Mouse (Mus musculus) gastrocnemius, postnatal 10 days (tissue): ENCODE data around the gene Gxylt2. TPM values are rescaled to one million over a fixed set of nuclear protein-coding genes. Genes with fewer than 3 reads are reported as not detected.

Experiments used
- DNase-seq: peaks from one replicate; pipeline ENCODE4 v3.0.0; 2021; ENCODE audit warnings: mixed read lengths
- long read RNA-seq, 2 experiments: library from polyadenylated mRNA; stranded (forward); transcript quantifications; one replicate each; pipeline ENCODE4 v2.0.0; 2021
- total RNA-seq, 2 experiments: library from RNA; stranded (reverse); gene quantifications; 2 replicates each; pipeline ENCODE4 v1.2.3; 2021

Gene Gxylt2
- 1 to 10 TPM; 5.0 to 7.9 TPM for total RNA-seq
- long read RNA-seq, experiment 1, full-length matches to known transcripts: 4 of 6 reads
- long read RNA-seq, experiment 1, partial matches to known transcripts: 0 of 6 reads
- long read RNA-seq, experiment 1, other reads (novel, unspliced or antisense): 2 of 6 reads
- long read RNA-seq, experiment 2: 0 reads

DNA sequence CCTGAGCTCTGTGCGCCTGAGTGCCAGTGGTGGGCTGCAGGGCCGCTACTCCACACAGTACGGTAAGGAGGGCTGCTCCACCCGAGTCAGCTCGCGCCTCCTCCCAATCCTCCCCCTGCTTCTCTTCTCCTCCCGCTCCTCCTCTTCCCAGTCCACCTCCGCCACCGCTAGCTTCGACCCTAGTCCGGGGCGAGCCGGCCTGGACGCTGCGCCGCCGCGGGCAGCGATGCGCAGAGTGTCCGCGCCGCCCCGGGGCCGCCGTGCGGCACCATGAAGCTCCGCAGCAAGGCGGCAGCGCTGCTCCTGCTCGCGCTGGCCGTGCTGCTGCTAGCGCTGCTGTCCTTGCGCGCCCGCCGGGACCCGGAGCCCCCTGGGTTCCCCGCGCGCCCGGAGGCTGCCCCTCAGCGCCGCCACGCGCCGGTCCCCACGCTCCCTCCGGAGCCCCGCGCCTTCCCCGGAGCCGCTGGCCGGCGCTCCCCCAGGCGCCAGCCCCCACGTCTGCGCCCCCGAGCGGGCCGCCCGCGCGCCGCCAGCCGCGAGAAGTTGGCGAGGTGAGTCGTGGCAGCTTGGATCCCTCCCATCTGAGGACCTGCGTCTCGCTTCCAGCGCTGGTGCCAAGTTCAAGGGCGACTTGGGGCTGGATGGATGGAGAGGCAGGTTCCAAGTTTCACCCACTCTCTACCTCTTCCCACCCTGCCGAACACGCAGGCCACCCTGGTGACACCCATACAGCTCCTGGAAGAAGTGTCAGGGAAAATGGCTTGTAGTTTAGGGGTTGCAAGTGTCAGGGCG is at the start of gene Gxylt2:
TSS of gene Gxylt2 (plus strand) at position 161 of the 792 bp plus-strand sequence.
- peak; percentile 55 for DNase-seq

DNA sequence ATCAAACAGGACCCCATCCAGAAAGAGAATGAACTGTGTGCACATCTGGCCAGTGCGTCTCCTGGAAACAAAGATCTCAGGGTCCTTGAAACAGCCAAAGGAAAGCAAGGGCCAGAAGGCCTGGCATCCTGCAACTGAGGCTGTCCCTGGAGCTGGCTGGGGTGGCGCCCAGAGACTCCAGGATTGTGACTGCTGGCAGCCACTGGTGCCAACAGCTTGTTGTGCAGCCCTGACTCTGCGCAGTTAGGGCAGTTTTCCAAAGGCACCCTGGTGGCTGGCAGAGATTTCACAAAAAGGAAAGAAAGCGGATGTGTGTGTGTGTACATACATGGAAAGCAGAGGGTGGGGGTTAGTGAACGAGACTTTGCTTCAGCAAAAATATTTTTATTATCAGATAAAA is 44.1 kb upstream of the Gxylt2 start:
- peak; percentile 73 for DNase-seq

DNA sequence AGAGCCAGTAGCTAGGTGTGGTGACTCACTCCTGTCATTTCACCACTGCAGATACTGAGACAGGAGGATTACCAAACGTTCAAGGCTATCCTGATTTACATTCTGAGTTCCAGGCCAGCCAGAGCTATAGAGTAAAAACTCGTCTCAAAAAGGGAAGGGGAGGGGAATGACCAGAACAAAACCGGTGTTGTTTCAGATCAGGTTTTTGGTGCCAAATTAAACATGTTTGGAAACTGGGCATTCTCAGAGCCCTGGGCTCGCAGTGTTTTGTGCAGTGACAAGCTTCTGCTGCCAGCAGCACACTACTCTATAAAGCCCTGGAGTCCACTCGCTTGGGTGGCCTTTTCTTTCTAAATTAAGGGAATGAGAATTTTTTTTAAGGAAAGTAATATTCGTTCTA is 42.3 kb upstream of the Gxylt2 start:
- no peak for DNase-seq

DNA sequence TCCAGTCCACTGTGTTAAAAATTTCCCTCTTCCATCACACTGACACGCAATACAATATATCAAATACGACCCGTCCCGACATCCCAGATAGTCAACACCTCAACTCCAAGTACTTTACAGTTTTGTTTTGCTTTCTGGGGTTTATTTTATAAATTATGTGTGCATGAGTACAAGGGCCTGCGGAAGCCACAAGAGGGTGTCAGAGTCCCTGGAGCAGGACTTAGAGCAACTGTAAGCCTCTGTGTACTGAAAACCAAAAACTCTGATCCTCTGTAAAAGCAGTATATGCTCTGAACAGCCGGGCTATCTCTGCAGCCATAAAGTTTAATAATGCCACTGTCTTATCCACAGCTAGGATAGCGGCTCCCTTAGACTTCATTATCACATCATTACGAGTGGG is 36.9 kb upstream of the Gxylt2 start:
- DNase-seq: no peak

DNA sequence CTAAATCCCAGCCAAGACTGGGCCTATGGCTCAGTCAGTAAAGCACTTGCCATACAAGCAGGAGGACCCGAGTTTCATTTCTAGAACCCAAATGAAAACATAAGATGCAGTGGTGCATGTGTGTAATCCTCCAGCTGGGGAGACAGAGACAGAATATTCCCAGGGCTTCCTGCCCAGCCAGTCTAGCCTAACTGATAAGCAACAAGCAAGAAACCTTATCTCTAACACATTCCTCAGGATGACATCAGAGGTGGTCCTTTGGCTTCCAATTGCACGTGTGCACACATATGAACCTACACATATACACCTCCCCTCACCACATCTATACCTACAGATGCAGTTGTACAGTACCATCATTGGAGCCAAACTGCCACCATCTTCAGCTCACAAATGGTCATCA is 35.7 kb upstream of the Gxylt2 start:
- DNase-seq: no peak

DNA sequence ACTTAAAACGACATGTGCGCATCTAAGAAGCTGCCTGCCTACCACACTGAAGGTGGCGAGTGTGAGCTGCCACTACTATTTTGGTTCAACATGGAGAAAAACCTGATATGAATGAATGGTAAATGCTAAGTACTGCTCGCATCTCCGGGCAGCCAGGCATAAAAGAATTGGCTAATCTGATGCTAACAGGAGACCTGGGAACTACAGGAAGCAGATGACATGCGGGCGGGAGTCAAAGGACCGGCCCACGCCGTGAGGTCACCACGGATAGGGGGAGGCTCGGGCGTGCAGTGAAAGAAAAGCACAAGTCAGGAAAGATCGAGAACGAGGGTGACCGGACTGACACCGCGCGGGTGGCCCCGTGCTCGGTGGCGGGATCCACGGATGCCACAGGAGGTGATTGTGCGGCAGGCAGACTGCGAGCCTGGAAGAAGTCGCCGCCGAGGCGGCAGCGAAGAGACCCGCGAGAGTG is 34.1 kb upstream of the Gxylt2 start:
- DNase-seq: peak; percentile 49

DNA sequence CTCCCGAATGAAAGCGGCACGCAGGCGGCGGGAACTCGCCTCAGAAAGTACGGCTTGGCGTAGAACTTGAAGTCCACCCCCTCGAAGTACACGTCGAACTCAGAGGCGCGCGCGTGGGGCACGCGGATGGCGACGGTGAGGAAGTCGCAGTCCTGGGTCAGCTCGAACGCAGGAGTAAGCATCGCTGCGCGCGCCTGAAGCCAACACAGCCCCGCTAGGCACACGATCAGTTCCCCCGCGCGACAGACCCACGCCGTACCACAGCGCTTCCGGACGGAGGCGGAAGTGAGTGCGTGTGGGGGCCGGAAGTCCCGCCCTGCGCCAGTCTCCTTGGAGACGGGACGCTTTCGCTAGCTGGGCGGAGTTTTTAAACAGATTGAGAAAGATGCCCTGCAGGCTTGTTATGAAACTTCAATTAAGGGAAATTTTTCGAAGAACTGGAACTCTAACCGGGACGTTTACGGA is 33.6 kb upstream of the Gxylt2 start, which contains the start of gene Shq1:
TSS of gene Shq1 (minus strand) at position 278 of the 465 bp plus-strand sequence.
- DNase-seq: peak; percentile 87

DNA sequence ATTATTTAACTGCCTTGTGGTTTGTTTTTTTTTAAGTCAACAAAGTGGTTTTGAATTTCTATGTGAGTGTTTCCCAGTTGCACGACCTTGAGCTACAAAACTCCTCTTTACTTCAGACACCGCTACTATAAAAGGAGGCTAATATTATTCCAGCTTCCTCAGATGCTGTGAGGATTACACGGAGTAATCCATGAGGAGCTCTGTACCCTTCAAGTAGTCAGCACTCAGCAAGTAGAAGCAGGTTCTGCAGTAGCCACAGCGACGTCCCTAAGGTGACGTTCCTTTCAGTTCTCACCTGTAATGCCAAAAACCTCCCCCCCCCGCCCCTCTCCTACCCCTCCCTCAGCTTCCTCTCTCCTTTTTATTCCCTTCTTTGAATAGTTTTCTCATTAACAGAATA is 33.1 kb upstream of the Gxylt2 start:
- DNase-seq: no peak

DNA sequence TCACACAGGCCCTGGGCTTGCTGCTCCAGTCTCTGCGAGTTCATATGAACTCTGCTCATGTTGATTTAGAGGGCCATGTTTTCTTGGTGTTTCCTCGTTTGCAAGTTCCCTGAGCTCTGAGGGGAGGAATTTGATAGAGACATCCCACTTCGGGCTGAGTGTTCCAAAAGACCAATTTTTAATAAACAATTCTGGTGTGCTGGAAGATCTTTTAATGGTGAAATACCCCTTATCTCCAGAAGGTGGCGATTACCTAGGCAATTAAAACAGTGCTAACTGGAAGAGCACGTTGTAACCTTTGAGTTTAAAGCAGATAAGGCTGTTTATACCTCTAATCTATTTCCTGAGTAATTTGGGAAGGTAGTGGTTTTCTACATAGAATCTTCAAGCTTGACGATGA is 29.6 kb upstream of the Gxylt2 start:
- no peak for DNase-seq

DNA sequence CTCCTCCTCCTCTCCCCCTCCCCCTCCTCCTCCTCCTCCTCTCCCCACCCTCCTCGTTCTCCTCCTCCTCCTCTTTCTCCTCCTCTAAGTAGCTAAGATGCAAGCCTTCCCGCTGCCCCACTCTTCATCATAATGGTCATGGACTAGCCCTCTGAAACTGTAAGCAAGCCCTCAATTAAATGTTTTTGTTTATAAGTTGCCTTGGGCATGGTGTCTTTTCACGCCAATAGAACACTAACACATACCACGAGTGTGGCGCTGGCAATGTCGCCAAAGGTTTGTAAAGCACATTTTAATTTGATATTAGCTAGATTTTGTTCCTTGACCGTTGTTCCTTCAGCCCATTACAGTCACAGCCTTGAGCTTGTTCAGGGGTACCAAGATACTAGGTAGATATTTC is 28.1 kb upstream of the Gxylt2 start:
- DNase-seq: no peak

DNA sequence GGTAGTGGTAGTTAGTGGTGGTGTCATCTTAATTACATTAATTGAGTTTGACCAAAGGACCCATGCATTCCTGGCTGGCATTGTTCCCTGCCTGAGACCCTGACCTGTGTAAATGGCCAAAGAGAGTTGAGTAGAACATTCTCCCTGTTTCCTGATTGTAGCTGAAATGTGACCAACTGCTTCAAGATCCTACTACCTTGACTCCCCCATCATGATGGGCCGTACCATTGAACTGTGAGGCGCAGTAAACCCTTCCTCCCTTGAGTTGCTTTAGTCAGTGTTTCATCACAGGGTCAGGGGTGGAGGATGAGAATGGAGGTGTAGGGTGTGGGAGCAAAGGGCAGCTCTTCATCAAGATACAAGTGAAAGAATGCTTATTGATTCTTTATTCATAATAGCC is 25.9 kb upstream of the Gxylt2 start:
- DNase-seq: no peak

DNA sequence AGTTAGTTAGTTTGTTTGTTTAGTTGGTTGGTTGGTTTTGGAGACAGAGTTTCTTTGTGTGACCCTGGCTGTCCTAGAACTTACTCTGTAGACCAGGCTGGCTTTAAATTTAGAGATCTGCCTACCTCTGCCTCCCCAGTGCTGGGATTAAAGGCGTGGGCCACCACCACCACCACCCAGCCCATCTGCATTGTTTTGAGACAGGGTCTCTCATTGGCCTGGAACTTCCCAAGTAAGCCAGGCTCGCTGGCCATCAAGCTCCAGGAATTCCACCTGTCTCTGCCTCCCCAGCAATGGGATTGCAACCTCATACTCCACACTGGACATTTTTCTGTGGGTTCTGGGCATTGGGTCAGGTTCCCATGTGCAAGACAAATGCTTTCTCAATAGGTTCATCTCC is 18.2 kb upstream of the Gxylt2 start:
- DNase-seq: no peak

DNA sequence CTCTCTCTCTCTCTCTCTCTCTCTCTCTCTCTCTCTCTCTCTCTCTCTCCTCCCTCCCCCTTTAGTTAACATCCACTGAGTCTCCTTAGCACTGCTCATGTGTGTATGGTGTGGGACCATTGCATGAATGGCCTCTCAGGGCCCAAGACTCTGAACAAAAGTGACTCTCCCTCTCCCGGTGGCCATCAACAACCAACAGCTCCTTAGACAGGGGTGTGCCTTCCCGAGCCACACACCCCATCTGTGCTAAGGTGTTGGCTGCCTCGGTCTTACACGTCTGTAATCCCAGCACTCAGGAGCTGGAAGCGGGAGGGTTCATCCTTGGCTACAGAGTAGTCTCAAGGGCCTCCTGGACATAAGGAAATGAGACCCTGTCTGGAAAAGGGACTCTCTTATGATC is 4.5 kb upstream of the Gxylt2 start:
- no peak for DNase-seq

DNA sequence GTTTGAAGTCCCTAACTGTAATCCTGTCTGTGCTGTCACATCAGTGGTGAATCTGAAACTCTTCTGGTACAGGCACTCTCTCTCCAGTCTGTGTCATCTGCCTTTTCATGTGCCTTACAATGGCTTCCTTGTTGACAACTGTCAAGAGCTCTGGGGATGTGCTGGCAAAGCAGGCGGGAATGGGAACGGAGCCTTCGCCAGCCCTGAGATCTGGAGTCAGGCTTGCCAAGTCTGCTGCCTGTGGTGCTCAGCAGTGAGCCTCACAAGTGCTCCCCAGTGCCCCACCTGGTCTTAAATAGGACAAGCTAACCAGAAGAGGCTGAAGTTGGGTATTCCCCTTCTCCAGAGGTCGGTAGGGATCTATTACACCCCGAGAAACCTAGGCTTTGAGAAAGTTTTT is 3.8 kb upstream of the Gxylt2 start:
- DNase-seq: no peak

DNA sequence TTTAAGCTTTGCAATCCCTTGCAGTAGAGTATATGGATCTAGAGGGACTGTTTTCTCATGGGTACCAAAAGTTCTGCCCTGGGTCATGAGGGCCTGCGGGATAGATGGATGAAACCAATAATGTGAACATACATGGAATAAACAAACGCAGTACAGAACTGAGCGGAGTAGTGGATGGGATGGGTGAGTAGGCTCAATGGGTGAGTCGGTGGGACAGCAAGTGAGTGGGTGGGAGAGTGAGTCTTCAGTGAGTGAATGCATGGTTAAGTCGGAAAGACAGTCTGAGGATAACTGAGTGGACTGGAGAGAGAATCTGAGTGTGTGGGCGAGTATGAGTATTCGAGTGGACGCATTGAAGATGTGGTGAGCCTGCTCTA is 349 bp upstream of the Gxylt2 start:
- DNase-seq: no peak

DNA sequence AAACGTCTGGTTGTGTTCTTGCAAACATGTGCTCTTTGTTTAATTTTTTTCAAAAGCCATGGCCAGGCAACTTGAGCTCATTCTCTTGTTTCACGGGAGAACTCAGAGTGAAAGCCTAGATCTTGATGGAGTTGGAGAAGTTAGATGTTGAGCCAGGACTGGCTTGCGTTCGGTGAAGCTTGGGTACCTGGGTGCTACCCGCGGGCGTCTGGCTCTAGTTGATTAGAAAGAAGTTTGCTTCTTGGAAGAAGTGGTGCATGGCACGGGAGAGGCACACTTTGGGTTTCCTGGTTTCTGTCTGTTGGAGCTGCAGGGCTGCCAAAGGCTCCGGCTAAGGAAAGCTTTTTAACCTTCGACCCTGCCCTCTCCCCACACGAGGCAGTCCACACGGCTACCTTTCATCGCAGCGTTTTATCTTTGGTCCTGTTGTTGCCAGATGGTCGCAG is 855 bp downstream of the Gxylt2 start:
- DNase-seq: no peak

DNA sequence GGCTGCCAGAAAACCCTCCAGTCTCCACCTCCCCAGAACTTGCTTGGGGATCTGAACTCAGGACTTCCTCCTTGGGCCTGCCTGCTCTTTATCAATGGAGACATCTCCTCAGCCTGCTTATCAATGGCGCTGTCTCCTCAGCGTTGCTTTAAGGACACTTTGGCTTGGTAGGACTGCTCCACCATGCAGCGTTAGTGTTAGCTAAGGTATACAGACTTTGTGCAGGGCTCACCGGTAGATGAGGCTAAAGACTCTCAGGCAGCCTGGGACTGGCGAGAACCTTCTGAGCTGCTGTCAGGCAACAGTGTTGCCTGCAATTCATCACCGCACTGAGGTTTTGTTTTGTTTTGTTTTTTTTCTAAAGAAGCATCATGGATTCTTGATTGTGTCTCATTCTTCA is 2.3 kb downstream of the Gxylt2 start:
- DNase-seq: no peak

DNA sequence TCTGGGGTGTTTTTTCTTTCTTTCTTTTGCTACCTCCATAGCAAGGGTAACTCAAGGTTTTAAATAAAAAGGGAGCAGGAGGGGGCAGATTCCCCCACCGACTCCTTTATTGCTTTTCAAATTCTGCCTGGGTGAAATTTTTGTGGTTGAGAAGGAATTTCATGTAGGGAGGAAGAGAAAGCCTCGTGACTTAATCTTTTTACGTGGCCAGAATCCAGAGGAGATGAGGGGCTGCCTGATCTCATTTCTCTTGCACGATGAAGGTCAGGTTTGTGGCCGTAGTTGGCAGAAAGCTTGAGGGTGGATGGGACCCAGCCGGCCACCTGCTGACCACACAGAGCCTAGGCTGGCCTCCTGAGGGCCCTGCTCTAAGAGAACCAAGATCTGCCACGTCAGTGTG is 3.0 kb downstream of the Gxylt2 start:
- DNase-seq: no peak

DNA sequence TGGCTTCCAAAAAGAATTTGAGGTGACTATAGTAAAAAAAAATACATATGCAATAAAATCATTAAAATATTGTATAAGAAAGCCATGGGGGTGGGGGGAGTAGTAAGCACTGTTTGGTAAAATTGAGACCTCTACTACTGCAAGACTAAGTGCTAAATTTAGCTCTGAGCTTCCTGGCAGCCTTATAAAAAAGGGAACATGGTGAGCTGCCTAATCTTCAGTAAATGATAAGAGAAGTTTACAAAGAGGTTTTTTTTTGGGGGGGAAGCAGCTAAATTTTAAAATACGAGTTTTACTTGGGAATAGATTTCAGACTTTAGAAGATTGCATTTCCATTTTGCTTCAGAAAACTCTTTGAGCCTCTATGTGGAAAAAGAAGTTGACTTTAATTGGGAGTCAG is 3.7 kb downstream of the Gxylt2 start:
- no peak for DNase-seq

DNA sequence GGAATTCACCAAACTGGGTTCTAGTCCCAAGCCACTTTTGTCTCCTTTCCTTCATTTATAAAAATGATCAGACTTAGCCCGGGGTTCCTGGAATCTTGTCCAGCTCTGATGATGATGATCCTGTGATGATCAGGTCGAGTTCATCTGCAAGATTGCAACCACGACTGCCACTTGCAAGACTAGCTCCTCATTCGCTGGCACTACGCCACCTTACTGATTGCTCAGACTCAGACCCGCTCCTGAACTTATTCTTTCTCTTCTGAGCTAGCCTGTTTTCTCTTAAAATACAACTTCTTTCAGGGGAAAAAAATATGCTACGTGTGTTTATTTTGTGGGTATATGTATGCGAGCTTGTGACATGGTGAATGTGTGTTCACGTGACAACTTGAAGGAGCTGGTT is 4.5 kb downstream of the Gxylt2 start:
- peak; percentile 46 for DNase-seq

DNA sequence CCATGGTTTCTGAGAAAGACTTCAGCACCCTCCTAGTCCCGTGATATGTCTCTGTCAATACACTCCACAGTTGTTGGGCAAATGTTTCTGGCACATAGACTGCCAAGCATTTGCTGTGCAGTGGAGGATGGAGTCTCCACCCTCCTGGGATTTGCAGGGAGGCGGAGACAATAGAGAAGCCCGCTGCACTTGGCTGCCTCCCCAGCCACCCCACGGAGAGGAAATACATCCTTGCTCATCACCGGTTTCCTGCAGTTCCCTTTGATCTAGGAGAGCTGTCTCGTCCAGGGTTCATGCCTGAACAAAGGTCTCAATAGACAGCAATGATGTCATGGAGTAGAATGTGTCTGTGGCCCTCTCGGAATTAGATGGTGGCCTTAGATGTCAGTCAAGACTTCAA is 4.9 kb downstream of the Gxylt2 start:
- DNase-seq: peak; percentile 32

DNA sequence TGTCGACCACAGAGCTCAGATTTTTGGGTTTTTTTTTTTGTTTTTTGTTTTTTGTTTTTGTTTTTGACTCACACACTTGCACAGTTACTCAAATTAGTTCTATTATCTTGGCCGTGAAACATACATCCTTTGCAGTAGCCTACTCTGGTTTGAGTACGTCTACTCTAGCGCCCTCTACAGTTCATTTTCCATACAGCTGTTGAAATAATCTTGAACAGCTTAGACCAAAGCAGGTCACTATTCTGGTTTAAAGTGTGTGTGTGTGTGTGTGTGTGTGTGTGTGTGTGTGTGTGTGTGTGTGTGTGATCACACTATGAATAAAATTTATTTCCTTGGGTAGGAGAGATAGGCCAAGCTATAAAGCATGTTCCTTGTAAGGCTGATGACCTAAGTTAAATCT is 5.6 kb downstream of the Gxylt2 start:
- no peak for DNase-seq

DNA sequence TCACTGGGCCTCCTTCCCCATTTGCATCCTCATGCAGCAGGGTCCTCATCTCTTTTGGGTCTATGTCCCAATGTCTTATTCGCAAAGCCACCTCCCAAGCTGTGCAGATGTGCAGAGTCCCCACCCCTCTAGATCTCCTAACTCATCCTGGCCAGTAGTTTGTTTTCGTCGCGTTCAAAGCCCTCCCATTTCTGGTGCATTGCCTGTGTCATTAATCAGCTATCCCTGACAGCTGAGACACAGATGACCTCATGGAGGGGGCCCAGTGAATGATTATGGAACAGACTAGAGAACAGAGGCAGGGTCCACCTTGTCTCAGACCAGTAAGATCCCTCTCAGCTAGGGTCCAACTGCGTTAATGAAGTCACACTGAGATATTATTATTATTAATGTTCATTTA is 6.3 kb downstream of the Gxylt2 start:
- DNase-seq: no peak

DNA sequence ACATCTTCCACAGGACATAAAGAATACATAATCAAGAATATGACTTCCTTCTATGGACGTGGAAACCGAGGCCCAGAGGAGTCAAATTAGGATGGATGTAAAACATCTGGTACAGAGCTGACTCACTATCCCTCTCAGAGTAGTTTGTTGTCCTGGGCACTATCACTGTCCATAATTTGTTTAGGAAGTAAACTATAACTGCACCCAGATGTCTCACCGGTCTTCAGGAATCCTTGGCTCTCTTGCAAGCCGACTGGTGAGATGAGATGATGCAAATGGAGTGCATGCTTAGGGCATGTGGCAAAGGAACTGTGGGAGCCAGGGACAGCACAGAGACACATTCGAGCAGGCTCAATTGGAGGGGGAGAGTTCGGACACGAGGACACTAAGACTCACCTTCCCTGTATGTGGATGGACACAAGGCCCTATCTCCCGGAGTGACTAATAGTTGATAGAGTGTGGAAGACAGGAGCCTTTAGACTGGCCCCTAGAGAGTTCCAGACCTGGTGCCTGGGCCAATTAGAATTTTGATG is 10.8 kb downstream of the Gxylt2 start:
- no peak for DNase-seq
